Mouse (Mus musculus) thymus, adult 2 months (tissue): ENCODE data around the gene Pgp. TPM values are rescaled to one million over a fixed set of nuclear protein-coding genes. Genes with fewer than 3 reads are reported as not detected.

Experiments
- DNase-seq: peaks from one replicate; pipeline ENCODE4 v3.0.0; 2021
- H3K27ac ChIP-seq: fragments of 200-500 bp; 2 replicates; pipeline ENCODE4 v1.5.1; 2012; ENCODE audit warnings: low read length, control low read depth; ENCODE audit not compliant: control insufficient read depth, insufficient read depth
- H3K27me3 ChIP-seq: fragments of 200-500 bp; 2 replicates; pipeline ENCODE4 v1.6.1; 2012; ENCODE audit warnings: mild to moderate bottlenecking, low read length, moderate library complexity, mixed read lengths; ENCODE audit not compliant: control insufficient read depth, insufficient read depth
- H3K36me3 ChIP-seq: fragments of 200-500 bp; 2 replicates; pipeline ENCODE4 v1.6.1; 2012; ENCODE audit warnings: mild to moderate bottlenecking, low read length, moderate library complexity; ENCODE audit not compliant: control insufficient read depth, insufficient read depth
- H3K4me1 ChIP-seq: fragments of 200-500 bp; replicated peaks from 2 replicates; pipeline ENCODE4 v1.6.1; 2012; ENCODE audit warnings: low read length; ENCODE audit not compliant: control insufficient read depth, insufficient read depth
- H3K4me3 ChIP-seq: fragments of 200-500 bp; 2 replicates; pipeline ENCODE4 v1.5.1; 2012; ENCODE audit warnings: mild to moderate bottlenecking, low read length, control low read depth, moderate library complexity; ENCODE audit not compliant: control insufficient read depth, insufficient read depth
- CTCF ChIP-seq: fragments of 200-500 bp; IDR thresholded peaks from 2 replicates; pipeline ENCODE4 v1.5.1; 2012; ENCODE audit warnings: mild to moderate bottlenecking, control low read depth, low read length, moderate library complexity, borderline replicate concordance; ENCODE audit not compliant: control insufficient read depth, poor library complexity, insufficient read depth; ENCODE audit errors: extremely low read depth
- POLR2A ChIP-seq: fragments of 200-500 bp; IDR thresholded peaks from 2 replicates; pipeline ENCODE4 v1.6.1; 2012; ENCODE audit warnings: mild to moderate bottlenecking, low read length, control low read depth, moderate library complexity; ENCODE audit not compliant: control insufficient read depth, poor library complexity, insufficient read depth; ENCODE audit errors: extremely low read depth
- WGBS: fragments of 180-500 bp; shearing (Covaris S2); methylation state at CpG from one replicate; pipeline ENCODE4 v1.1.7; 2018; 5-methylcytosine and 5-hydroxymethylcytosine counted together
- polyA plus RNA-seq: library from polyadenylated mRNA; depleted of rRNA; stranded (reverse); fragments of >200 nt; gene quantifications from 2 replicates; pipeline ENCODE4 v1.2.3, GENCODE M21; 2012

The Pgp gene
- polyA plus RNA-seq, 1 experiment, result 58.8 TPM

- Histone ChIP-seq H3K27ac (no peak overlapping the region), H3K27me3 (no peaks in the 10 kb centered on the region), H3K36me3 (peaks cover 6% of the 10 kb centered on the region), H3K4me3 (no peak overlapping the region), H3K4me1 (peaks cover 9% of the 10 kb centered on the region; the same call in 1 of the 2 replicates)
- DNase-seq, result no peak
- TF ChIP-seq POLR2A (no peak), CTCF (no peak)
- 98% methylated on average over 14 of the region's 14 CpGs for WGBS
These were observed 40.8 kb upstream of the Pgp start for GRCm38 (mm10) chr17:24429201-24429983.

- 88% methylated on average over 5 of the region's 5 CpGs for WGBS
These were observed 33.2 kb upstream of the Pgp start for GRCm38 (mm10) chr17:24437016-24437415.

GRCm38 (mm10) chr17:24440377-24440776, 29.8 kb upstream of the Pgp start:
- no peak overlapping the region for H3K4me3 ChIP-seq
- no peaks in the 10 kb centered on the region for H3K27me3 ChIP-seq
- H3K27ac ChIP-seq, result no peak overlapping the region
- no peak for DNase-seq
- 97% methylated on average over 8 of the region's 8 CpGs for WGBS
- H3K36me3 ChIP-seq, result peaks cover 20% of the 10 kb centered on the region
- TF ChIP-seq CTCF (no peak), POLR2A (no peak)
- no peaks in the 10 kb centered on the region for H3K4me1 ChIP-seq

More at GRCm38 (mm10) chr17:24437016-24437415, 33.2 kb upstream of the Pgp start:
- Histone ChIP-seq H3K4me3 (no peak overlapping the region), H3K27ac (no peak overlapping the region), H3K4me1 (0 out of 2 replicates have a peak, but pooled peaks cover 2% of the 10 kb centered on the region), H3K27me3 (no peaks in the 10 kb centered on the region), H3K36me3 (0 out of 2 replicates have a peak, but pooled peaks cover 3% of the 10 kb centered on the region)
- DNase-seq, result peak; percentile 49
- TF ChIP-seq CTCF, result no peak
- no peak for TF ChIP-seq POLR2A

- no peak overlapping the region for H3K27ac ChIP-seq
- no peak overlapping the region for H3K4me3 ChIP-seq
- DNase-seq, result peak; percentile 19
- 81% methylated on average over 2 of the region's 2 CpGs for WGBS
- H3K27me3 ChIP-seq, result no peaks in the 10 kb centered on the region
- H3K4me1 ChIP-seq, result no peaks in the 10 kb centered on the region
- peaks cover 27% of the 10 kb centered on the region for H3K36me3 ChIP-seq
- no peak for TF ChIP-seq POLR2A
- TF ChIP-seq CTCF, result no peak
These were observed 29.0 kb upstream of the Pgp start for GRCm38 (mm10) chr17:24441148-24441547.

- WGBS, result 94% methylated on average over 14 of the region's 14 CpGs
- Histone ChIP-seq H3K4me1 (no peaks in the 10 kb centered on the region), H3K36me3 (peaks cover 37% of the 10 kb centered on the region), H3K27ac (no peak overlapping the region), H3K4me3 (no peak overlapping the region), H3K27me3 (no peaks in the 10 kb centered on the region)
- no peak for DNase-seq
- TF ChIP-seq CTCF, result no peak
- TF ChIP-seq POLR2A, result no peak
These were observed 28.1 kb upstream of the Pgp start for GRCm38 (mm10) chr17:24442107-24442506.

- Histone ChIP-seq H3K4me3 (no peak within 1 kb of the TSS), H3K27me3 (no peaks in the 10 kb centered on the region), H3K36me3 (peaks cover 43% of the 10 kb centered on the region), H3K4me1 (no peaks in the 10 kb centered on the region), H3K27ac (no peak within 1 kb of the TSS)
- DNase-seq, result no peak
- no peak for TF ChIP-seq CTCF
- TF ChIP-seq POLR2A, result no peak
- WGBS, result 86% methylated on average over 7 of the region's 7 CpGs
These were observed 27.5 kb upstream of the Pgp start, which contains the start of gene Dnase1l2 for GRCm38 (mm10) chr17:24442632-24443155. Gene Dnase1l2 (minus strand): TSS chr17:24443105.

- H3K27ac ChIP-seq, result no peak overlapping the region
- 95% methylated on average over 4 of the region's 4 CpGs for WGBS
- H3K27me3 ChIP-seq, result no peaks in the 10 kb centered on the region
- H3K4me1 ChIP-seq, result no peaks in the 10 kb centered on the region
- TF ChIP-seq CTCF (no peak), POLR2A (no peak)
- DNase-seq, result no peak
- H3K4me3 ChIP-seq, result no peak overlapping the region
- H3K36me3 ChIP-seq, result peaks cover 50% of the 10 kb centered on the region
These were observed 26.8 kb upstream of the Pgp start for GRCm38 (mm10) chr17:24443409-24443808.
